Mouse (Mus musculus): ENCODE results near the gene Trdn.

The Trdn gene

GRCm38 (mm10) chr10:33080254-33080653, at the start of gene Trdn:
Trdn (plus strand) TSS chr10:33080554.
- ATAC-seq (ENCODE audit: insufficient number of reproducible peaks, low FRiP score, low TSS enrichment) = no peak

GRCm38 (mm10) chr10:33060771-33061170, 19.6 kb upstream of the Trdn start:
- ATAC-seq (ENCODE audit: insufficient number of reproducible peaks, low FRiP score, low TSS enrichment) = no peak

DNA sequence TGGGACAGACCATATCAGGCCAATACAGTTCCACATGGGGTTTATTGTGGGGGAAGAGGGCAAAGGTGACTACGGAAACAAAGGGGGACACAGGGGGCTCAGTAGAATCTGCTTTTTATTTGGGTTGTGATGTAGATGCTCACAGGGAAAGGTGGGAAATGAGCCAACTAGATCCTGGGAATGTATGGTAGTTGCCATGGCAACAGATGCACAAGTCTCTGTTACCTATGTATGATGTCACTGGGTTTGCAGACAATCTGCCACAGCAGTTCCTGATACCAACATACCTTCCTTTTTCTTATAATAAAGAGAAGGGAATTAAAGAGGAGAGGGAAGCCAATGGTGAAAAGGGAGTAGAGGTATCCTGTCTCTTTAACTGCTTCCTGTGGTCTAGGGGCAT, 14.8 kb upstream of the Trdn start:
- no peak for ATAC-seq (ENCODE audit: insufficient number of reproducible peaks, low FRiP score, low TSS enrichment)

GRCm38 (mm10) chr10:33073126-33073525, 7.2 kb upstream of the Trdn start:
- ATAC-seq (ENCODE audit: insufficient number of reproducible peaks, low FRiP score, low TSS enrichment) = no peak

- no peak for ATAC-seq (ENCODE audit: insufficient number of reproducible peaks, low FRiP score, low TSS enrichment)
Observed at GRCm38 (mm10) chr10:33082151-33082844, 1.9 kb downstream of the Trdn start.

DNA sequence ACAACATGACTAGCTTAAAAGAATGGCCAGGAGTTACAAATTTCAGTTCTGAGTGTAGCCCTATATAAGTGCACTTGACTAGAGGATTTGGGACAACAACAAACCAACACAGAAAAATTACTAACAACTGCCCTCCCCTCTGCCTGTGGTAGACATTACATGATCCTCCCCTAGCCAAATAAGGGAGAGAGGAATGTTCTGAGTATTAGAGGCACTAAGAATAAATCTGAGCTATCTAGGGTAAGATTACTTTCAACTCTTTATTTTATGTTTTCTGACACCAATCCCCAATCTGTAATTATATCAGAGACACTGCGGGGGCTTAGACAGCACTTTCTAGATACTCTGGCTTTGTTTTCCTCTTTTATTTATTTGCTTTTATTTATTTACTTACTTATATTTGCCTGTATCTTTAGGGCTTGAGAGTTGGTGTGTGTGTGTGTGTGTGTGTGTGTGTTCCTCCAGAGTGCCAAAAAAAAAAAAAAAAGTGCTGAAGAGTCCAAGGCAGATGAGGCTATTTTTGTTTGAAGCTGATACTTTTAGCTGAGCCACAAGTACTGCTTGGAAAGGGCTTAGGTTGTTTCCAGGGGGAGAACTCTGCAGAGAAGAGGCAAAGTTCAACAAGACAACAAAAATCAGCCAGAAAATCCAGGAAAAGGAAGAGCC, 2.7 kb downstream of the Trdn start:
- ATAC-seq (ENCODE audit: insufficient number of reproducible peaks, low FRiP score, low TSS enrichment) = no peak

DNA sequence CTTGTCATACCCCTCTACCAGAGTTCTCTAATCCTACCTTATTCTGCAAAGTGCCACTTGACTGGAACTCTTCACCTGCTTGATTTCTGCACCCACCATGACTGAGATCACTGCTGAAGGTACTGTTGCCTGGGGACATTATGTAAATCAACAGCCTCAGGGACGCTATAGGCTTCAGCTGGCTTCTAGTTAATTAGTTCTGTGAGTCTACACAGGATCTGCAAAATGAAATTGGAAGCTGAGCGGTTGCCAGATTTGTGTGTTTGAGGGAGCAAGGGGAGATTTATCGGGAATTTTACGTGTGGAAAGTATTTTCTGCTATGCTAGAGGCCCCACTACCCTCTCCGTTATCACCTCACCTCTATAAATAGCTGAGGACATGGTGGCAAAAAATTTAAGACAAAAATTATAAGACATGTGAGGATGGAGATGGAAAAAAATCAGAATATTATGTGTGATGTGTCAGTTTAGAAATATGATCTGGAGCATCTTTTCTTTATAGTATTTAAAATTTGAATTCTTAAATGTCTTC, 3.3 kb downstream of the Trdn start:
- no peak for ATAC-seq (ENCODE audit: insufficient number of reproducible peaks, low FRiP score, low TSS enrichment)

GRCm38 (mm10) chr10:33088403-33088802, 8.0 kb downstream of the Trdn start:
- no peak for ATAC-seq (ENCODE audit: insufficient number of reproducible peaks, low FRiP score, low TSS enrichment)

DNA sequence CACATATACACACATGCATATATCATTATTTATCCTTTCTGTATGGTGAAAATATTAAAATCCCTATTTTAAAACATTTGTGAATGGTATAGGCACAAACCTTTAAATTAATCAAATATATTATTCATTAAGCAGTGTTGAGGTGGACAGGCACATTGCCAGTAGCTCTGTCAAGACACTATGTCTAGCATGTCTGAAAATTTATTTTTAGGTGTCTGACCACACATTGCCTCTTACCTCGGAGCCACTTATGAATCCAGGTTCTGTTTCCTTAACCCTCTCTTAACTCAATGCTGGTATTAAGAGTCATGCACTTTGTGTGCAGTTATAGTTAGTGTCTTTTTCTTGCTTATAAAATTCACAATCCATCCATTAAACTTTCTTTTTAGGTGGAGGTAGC, 12.0 kb downstream of the Trdn start:
- no peak for ATAC-seq (ENCODE audit: insufficient number of reproducible peaks, low FRiP score, low TSS enrichment)

- ATAC-seq (ENCODE audit: insufficient number of reproducible peaks, low FRiP score, low TSS enrichment) = no peak
Observed at GRCm38 (mm10) chr10:33107942-33108341, 27.6 kb downstream of the Trdn start.

- ATAC-seq (ENCODE audit: insufficient number of reproducible peaks, low FRiP score, low TSS enrichment) = no peak
Observed at GRCm38 (mm10) chr10:33123028-33123427, 42.7 kb downstream of the Trdn start.

DNA sequence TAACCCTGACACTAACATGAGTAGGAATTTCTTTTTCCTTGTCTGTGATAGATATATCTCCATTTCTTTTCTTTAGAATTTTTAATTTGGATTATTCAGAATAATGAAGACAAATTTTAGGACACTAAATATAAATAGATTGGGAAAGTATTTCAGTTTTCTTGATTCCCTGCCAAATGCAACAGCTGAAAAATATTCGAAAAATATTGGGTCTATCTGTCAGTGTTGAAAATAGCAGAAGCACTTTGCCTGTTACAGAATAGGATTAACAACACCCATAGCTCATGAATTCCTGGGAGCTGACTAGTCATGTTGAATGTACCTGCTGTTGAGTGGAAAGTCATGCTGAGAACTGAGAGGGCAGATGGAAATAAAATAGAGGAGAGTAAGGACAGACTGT, 64.6 kb downstream of the Trdn start:
- ATAC-seq (ENCODE audit: insufficient number of reproducible peaks, low FRiP score, low TSS enrichment) = no peak

- ATAC-seq (ENCODE audit: insufficient number of reproducible peaks, low FRiP score, low TSS enrichment) = no peak
Observed at GRCm38 (mm10) chr10:33179731-33180631, 99.6 kb downstream of the Trdn start.

GRCm38 (mm10) chr10:33189031-33189430, 108.7 kb downstream of the Trdn start:
- ATAC-seq (ENCODE audit: insufficient number of reproducible peaks, low FRiP score, low TSS enrichment) = no peak

GRCm38 (mm10) chr10:33195919-33196318, 115.6 kb downstream of the Trdn start:
- no peak for ATAC-seq (ENCODE audit: insufficient number of reproducible peaks, low FRiP score, low TSS enrichment)

GRCm38 (mm10) chr10:33198257-33198656, 117.9 kb downstream of the Trdn start:
- ATAC-seq (ENCODE audit: insufficient number of reproducible peaks, low FRiP score, low TSS enrichment) = no peak

GRCm38 (mm10) chr10:33210411-33210810, 130.1 kb downstream of the Trdn start:
- ATAC-seq (ENCODE audit: insufficient number of reproducible peaks, low FRiP score, low TSS enrichment) = no peak

DNA sequence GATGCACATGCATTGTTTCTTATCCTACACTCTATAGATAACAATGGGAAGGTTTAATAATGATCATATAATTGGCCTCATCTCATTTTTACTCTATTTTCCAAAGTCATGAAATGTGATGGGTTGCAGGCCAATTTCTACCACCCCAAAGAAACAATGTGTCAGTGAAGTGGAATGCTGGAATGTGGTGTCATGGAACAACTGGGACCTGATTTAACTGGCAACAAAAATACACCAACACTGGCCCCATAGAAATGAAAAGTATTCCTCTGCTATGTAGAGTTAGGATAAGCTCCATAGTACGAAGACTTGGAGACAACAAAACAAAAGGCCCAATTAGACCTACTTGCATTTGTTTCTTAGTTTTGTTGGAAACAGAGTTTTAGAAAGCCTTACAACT, 173.6 kb downstream of the Trdn start:
- no peak for ATAC-seq (ENCODE audit: insufficient number of reproducible peaks, low FRiP score, low TSS enrichment)

DNA sequence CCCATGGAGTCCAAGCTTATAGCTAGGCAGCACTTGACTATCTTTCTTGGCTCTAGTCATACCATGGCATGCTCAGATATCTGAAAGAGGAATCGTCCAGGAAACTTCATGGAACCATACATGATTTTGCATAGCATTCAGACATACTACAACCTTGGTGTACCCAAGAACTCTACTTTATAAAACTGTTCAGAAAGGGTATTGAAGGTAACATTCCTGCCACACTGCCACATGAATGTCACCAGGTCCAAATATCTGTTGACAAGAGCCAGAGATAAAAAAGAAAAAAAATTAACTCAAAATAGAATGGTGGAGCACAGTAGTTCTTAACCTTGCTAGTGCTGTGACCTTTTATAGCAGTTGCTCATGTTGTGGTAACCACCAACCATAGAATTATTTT, 175.8 kb downstream of the Trdn start:
- no peak for ATAC-seq (ENCODE audit: insufficient number of reproducible peaks, low FRiP score, low TSS enrichment)

- ATAC-seq (ENCODE audit: insufficient number of reproducible peaks, low FRiP score, low TSS enrichment) = no peak
Observed at GRCm38 (mm10) chr10:33304982-33305381, 224.6 kb downstream of the Trdn start.

DNA sequence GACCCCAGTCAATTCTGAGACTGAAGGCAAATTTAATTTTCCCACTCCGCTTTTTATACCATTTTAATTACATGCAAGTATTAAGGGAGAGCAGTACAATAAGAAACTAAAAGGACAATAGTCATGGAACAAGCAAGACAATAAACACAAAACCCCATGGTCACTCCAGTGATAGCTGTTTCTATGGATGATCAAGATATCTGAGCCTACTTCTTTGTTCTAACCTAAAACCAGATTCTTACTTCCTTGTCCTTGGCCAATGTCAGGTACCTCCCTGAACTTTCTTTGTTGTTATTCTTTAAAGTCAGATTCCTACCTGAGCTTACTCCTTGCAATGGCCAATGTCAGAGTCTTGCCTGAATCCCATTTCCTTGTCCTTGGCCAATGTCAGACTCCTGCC, 272.7 kb downstream of the Trdn start:
- ATAC-seq (ENCODE audit: insufficient number of reproducible peaks, low FRiP score, low TSS enrichment) = no peak
